Mouse (Mus musculus): Measurements from ENCODE around the gene Abcg2.
"Not testable (repeated sequence)": the region's sequence is repeated elsewhere in the genome, so short reads cannot be mapped to it uniquely, and the experiment has no call there.

GRCm38 (mm10) chr6:58595639-58596293 lies 11.4 kb downstream of the Abcg2 start:
- TF ChIP-seq JUND (conservative IDR thresholded peaks at IDR 0.05; ENCODE audit: low read depth, low read length); NELFE (IDR thresholded peaks at IDR 0.05; ENCODE audit: low read depth, low read length); POLR2A (IDR thresholded peaks at IDR 0.05; ENCODE audit: low read depth, low read length); MYC (IDR thresholded peaks at IDR 0.05; ENCODE audit: low read depth, low read length); ELF1 (IDR thresholded peaks at IDR 0.05; ENCODE audit: low read depth, low read length); E2F4 (IDR thresholded peaks at IDR 0.05; ENCODE audit: insufficient replicate concordance, low read depth, low read length); EP300 (IDR thresholded peaks at IDR 0.05; ENCODE audit: low read length); BHLHE40 (IDR thresholded peaks at IDR 0.05; ENCODE audit: low read depth, low read length); CTCF (conservative IDR thresholded peaks at IDR 0.05 in 1 of 2, IDR thresholded peaks at IDR 0.05 in 1 of 2; ENCODE audit: low read depth in 2 of 2, low read length in 2 of 2): not testable (repeated sequence)

Data from CH12.LX (cell line).